Mouse (Mus musculus) liver, adult 2 months (tissue): ENCODE results near the gene Ttll10. TPM values are rescaled to one million over a fixed set of nuclear protein-coding genes. Genes with fewer than 3 reads are reported as not detected.

ENCODE experiments used
- DNase-seq: peaks from one replicate; pipeline ENCODE4 v3.0.0-alpha.2; 2011; ENCODE audit warnings: low read depth, low spot score; ENCODE audit errors: extremely low read depth
- H3K27ac ChIP-seq: fragments of 200-500 bp; replicated peaks from 2 replicates; pipeline ENCODE4 v1.5.1; 2012; ENCODE audit warnings: low read depth, mild to moderate bottlenecking, control low read depth, inconsistent platforms, low read length; ENCODE audit not compliant: insufficient read depth
- H3K27me3 ChIP-seq: fragments of 200-500 bp; 2 replicates; pipeline ENCODE4 v1.6.1; 2012; ENCODE audit warnings: mild to moderate bottlenecking, moderate library complexity, low read length, inconsistent platforms; ENCODE audit not compliant: control insufficient read depth, insufficient read depth
- H3K36me3 ChIP-seq: fragments of 200-500 bp; 2 replicates; pipeline ENCODE4 v1.6.1; 2012; ENCODE audit warnings: low read length, inconsistent platforms; ENCODE audit not compliant: control insufficient read depth, insufficient read depth
- H3K4me1 ChIP-seq: fragments of 200-500 bp; 2 replicates; pipeline ENCODE4 v1.6.1; 2011; ENCODE audit warnings: low read length; ENCODE audit not compliant: control insufficient read depth, insufficient read depth
- H3K4me3 ChIP-seq: fragments of 200-500 bp; 2 replicates; pipeline ENCODE4 v1.5.1; 2011; ENCODE audit warnings: low read depth, mild to moderate bottlenecking, control low read depth, low read length, moderate library complexity; ENCODE audit not compliant: insufficient read depth
- H3K79me2 ChIP-seq: fragments of 200-500 bp; 2 replicates; pipeline ENCODE4 v1.6.1; 2012; ENCODE audit warnings: inconsistent platforms, mild to moderate bottlenecking, low read length, moderate library complexity; ENCODE audit not compliant: control insufficient read depth, insufficient read depth
- H3K9ac ChIP-seq: fragments of 200-500 bp; 2 replicates; pipeline ENCODE4 v1.6.1; 2012; ENCODE audit warnings: low read depth, mild to moderate bottlenecking, control low read depth, inconsistent platforms, low read length
- CTCF ChIP-seq: fragments of 200-500 bp; IDR thresholded peaks from 2 replicates; pipeline ENCODE4 v1.5.1; 2011; ENCODE audit warnings: low read depth, low read length, control low read depth
- POLR2A ChIP-seq: fragments of 200-500 bp; IDR thresholded peaks from 2 replicates; pipeline ENCODE4 v1.6.1; 2011; ENCODE audit warnings: low read length, control low read depth; ENCODE audit not compliant: insufficient read depth; ENCODE audit errors: extremely low read depth
- WGBS: fragments of 180-500 bp; shearing (Covaris S2); methylation state at CpG from one replicate; pipeline ENCODE4 v1.1.7; 2018; 5-methylcytosine and 5-hydroxymethylcytosine counted together
- polyA plus RNA-seq: library from polyadenylated mRNA; depleted of rRNA; stranded (reverse); fragments of >200 nt; gene quantifications from 2 replicates; pipeline ENCODE4 v1.2.3, GENCODE M21; 2012; rRNA removed
- total RNA-seq: library from RNA; depleted of rRNA; stranded (reverse); fragments of >200 nt; gene quantifications from 2 replicates; pipeline ENCODE4 v1.2.3, GENCODE M21; 2014; rRNA removed

Gene Ttll10
- 0.37 TPM in 1 of 2 replicates, not detected in the other for total RNA-seq
- 0.11 and 0.12 TPM in 2 replicates for polyA plus RNA-seq

DNA sequence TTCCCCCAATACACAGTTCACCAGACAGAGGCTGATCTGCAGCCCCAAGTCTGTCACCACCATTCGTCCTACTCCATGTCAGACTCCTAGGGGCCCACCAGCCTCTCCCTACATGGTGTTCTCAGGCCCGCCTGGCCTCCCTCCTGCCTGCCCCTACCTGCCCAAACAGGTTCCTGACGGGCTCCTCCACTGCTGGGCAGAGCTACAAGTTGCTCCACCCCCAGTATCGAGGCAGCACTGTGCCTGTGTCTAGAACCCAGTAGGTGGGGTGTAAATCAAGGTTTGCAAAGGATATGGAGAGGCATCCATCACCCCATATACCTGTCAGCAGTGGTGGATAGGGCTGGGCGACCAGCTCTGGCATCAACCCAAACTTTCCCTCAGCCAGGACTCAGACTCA lies at the start of gene Ttll10:
Gene Ttll10 (minus strand): TSS at position 154 of the 400 bp plus-strand sequence.
- TF ChIP-seq CTCF (no peak), POLR2A (no peak)
- WGBS = 72% methylated on average over 5 of the region's 5 CpGs
- Histone ChIP-seq H3K4me1 (no peaks in the 10 kb centered on the region), H3K79me2 (no peaks in the 10 kb centered on the region), H3K27me3 (no peaks in the 10 kb centered on the region), H3K9ac (no peak within 1 kb of the TSS), H3K4me3 (no peak within 1 kb of the TSS), H3K36me3 (no peaks in the 10 kb centered on the region), H3K27ac (no peak within 1 kb of the TSS)
- DNase-seq = no peak

DNA sequence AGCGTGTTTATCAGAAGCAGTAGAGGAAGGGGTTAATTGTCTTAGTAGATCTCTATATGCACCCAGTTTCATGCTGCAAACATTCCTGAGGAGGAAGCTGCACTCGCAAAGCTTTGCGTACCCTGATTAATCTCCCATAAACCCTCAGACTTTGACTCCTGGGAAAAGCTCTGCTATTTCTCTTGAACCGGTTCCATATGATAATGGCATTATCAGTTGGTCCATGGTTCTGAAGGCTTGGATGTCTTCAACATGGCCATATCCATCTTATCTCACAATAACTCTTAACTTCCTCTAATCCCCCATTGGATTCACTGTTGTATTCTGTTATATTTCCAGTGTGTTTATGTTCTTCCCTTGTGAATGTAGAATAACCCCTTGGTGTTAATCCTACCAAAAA lies 44.1 kb upstream of the Ttll10 start:
- Histone ChIP-seq H3K79me2 (no peaks in the 10 kb centered on the region), H3K9ac (no peak overlapping the region), H3K4me3 (no peak overlapping the region), H3K36me3 (no peaks in the 10 kb centered on the region), H3K27ac (no peak overlapping the region), H3K4me1 (peaks cover 5% of the 10 kb centered on the region), H3K27me3 (no peaks in the 10 kb centered on the region)
- WGBS = 80% methylated on average over 4 of the region's 4 CpGs
- DNase-seq = no peak
- TF ChIP-seq POLR2A (no peak), CTCF (no peak)

DNA sequence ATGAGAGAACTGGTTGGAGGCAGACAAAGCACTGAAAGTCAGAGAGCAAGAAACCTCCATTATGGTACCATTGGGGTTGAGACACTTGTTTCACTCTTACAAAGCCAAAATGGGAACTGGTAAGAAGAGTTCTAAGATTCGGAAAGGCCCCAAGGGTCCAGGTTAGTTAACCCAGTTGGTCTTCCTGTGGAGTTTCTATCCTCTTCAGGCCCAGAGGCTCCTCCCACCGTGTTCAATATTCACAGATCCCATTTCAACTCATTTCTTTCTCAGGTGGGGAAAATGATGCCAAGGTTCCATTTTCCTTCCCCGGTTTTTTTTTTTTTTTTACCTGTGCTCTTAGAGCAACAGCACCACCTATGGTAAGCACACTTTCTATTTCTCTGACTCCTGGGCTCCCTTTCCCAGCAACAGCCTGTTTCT lies 42.3 kb upstream of the Ttll10 start:
- H3K36me3 ChIP-seq = no peaks in the 10 kb centered on the region
- H3K27me3 ChIP-seq = no peaks in the 10 kb centered on the region
- TF ChIP-seq POLR2A (no peak), CTCF (no peak)
- H3K9ac ChIP-seq = no peak overlapping the region
- DNase-seq = peak; percentile 55
- 45% methylated on average over 3 of the region's 3 CpGs for WGBS
- no peaks in the 10 kb centered on the region for H3K79me2 ChIP-seq
- no peak overlapping the region for H3K4me3 ChIP-seq
- peaks cover 5% of the 10 kb centered on the region for H3K4me1 ChIP-seq
- no peak overlapping the region for H3K27ac ChIP-seq

DNA sequence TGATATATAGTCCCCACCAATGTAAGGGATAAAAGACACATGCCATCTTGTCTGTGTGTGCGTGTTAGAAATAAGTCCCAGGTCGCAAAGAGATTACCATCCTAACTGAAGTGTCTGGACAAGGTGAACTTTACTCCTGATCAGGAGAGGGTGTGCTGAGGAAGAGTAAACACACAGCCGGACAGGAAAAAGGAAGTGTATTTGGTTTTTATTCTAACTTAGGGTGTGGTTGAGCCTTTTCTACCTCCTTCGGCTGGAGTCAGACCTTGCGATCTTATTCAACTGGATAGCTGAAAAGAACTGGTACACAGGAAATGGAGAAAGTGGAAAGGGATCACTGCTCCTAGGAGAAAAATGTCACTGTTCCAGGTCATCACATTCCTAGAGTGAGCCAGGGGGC lies 41.3 kb upstream of the Ttll10 start:
- H3K27ac ChIP-seq = no peak overlapping the region
- no peaks in the 10 kb centered on the region for H3K79me2 ChIP-seq

DNA sequence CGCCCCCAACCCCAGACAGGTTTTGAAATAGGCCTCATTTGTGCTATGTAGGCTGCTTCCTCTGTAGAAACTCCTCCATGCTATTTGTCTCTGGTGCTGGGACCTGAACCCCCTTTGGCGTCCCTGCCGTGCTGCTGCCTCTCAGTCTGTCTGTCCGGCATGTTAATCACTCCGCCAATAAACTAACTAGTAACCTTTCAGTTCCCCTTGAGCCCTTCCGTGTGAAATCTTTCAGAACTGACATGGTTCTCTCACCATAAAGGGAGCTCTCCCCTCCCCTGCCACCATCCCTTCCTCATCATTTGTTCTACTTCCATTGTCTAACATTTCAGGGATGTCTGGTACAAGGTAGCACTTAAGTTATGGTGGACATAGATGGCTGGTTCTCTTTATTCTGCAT lies 40.2 kb upstream of the Ttll10 start:
- H3K27me3 ChIP-seq = no peaks in the 10 kb centered on the region
- TF ChIP-seq CTCF (no peak), POLR2A (no peak)
- H3K4me1 ChIP-seq = peaks cover 7% of the 10 kb centered on the region
- no peak overlapping the region for H3K27ac ChIP-seq
- no peak for DNase-seq
- H3K79me2 ChIP-seq = no peaks in the 10 kb centered on the region
- 84% methylated on average over 6 of the region's 6 CpGs for WGBS
- H3K36me3 ChIP-seq = no peaks in the 10 kb centered on the region
- no peak overlapping the region for H3K4me3 ChIP-seq
- H3K9ac ChIP-seq = no peak overlapping the region

More for the DNA sequence above, 41.3 kb upstream of the Ttll10 start:
- Histone ChIP-seq H3K36me3 (no peaks in the 10 kb centered on the region), H3K27me3 (no peaks in the 10 kb centered on the region), H3K4me3 (no peak overlapping the region), H3K9ac (no peak overlapping the region), H3K4me1 (peaks cover 5% of the 10 kb centered on the region)
- 41% methylated on average over 5 of the region's 5 CpGs for WGBS
- peak; percentile 64 for DNase-seq
- no peak for TF ChIP-seq POLR2A

DNA sequence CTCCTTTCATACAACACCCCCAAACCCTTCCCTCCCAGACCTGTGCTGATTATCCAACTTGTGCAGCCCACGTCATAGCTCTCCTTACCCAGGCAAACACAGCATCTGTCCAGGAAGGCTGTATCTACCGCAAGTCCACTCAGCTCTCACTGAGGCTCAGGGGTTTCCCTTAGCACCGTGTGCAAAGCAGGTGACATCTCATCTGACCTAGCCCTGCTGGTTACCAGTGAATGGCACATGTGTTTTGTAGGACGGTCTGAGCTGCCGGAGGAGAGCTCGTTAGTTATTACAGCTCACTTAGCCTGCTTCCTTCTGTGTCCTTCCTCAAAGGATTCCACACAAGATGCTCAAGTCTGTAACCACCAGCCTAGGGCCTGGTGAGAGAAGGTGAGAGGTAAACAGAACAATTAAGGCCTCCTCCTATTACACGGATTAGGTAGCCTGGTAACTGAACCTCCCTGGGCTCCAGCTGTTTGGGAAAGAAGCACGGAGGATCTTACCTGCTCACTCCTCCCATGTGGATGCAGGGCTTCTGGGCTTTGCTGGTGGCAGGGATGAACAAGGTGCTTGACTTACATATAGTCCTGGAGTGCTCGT lies 38.7 kb upstream of the Ttll10 start:
- WGBS = 87% methylated on average over 9 of the region's 9 CpGs
- no peak for DNase-seq
- H3K27ac ChIP-seq = no peak overlapping the region
- no peaks in the 10 kb centered on the region for H3K36me3 ChIP-seq
- no peaks in the 10 kb centered on the region for H3K79me2 ChIP-seq
- H3K9ac ChIP-seq = no peak overlapping the region
- H3K4me1 ChIP-seq = peaks cover 14% of the 10 kb centered on the region
- no peak for TF ChIP-seq CTCF
- no peak for TF ChIP-seq POLR2A
- no peaks in the 10 kb centered on the region for H3K27me3 ChIP-seq
- no peak overlapping the region for H3K4me3 ChIP-seq
